Mouse (Mus musculus) forebrain, postnatal 0 days (tissue): ENCODE measurements at regions not wholly inside any gene's neighbourhood (a gene's known extent, or its start where the extent isn't known, plus 50 kb on each side); places are given as distances from the start of the nearest gene placed in this dataset.
A peak's percentile ranks its signal among the peaks of the same experiment; 100 is the strongest.
"Not testable (repeated sequence)": the region's sequence is repeated elsewhere in the genome, so short reads cannot be mapped to it uniquely, and the experiment has no call there.

Experiments
- ATAC-seq: fragments of 200-750 bp; cut with Nextera tagmentation; 2 replicates; pipeline ENCODE4 v1.8.0; 2017; ENCODE audit warnings: mild to moderate bottlenecking, moderate library complexity
- DNase-seq: peaks from one replicate; pipeline ENCODE4 v3.0.0-alpha.2; 2015
- H3K27ac ChIP-seq: fragments of 300-500 bp; sonication (generic); 2 replicates; pipeline ENCODE4 v1.5.1; 2014; ENCODE audit warnings: low read depth, mild to moderate bottlenecking, antibody characterized with exemption, low read length, moderate library complexity, mixed read lengths
- H3K27me3 ChIP-seq: fragments of 300-500 bp; sonication (generic); 2 replicates; pipeline ENCODE4 v1.6.1; 2014; ENCODE audit warnings: mild to moderate bottlenecking, low read length, mixed read lengths; ENCODE audit not compliant: insufficient read depth
- H3K36me3 ChIP-seq: fragments of 300-500 bp; sonication (generic); 2 replicates; pipeline ENCODE4 v1.6.1; 2014; ENCODE audit warnings: mild to moderate bottlenecking, moderate library complexity; ENCODE audit not compliant: insufficient read depth
- H3K4me1 ChIP-seq: fragments of 300-500 bp; sonication (generic); 2 replicates; pipeline ENCODE4 v1.6.1; 2014; ENCODE audit warnings: antibody characterized with exemption; ENCODE audit not compliant: insufficient read depth
- H3K4me2 ChIP-seq: fragments of 300-500 bp; sonication (generic); 2 replicates; pipeline ENCODE4 v1.6.1; 2014; ENCODE audit warnings: low read depth, mild to moderate bottlenecking, moderate library complexity
- H3K4me3 ChIP-seq: fragments of 300-500 bp; sonication (generic); 2 replicates; pipeline ENCODE4 v1.5.1; 2014; ENCODE audit warnings: low read depth, low read length, mixed read lengths
- H3K9ac ChIP-seq: fragments of 300-500 bp; sonication (generic); 2 replicates; pipeline ENCODE4 v1.6.1; 2014; ENCODE audit warnings: mild to moderate bottlenecking
- H3K9me3 ChIP-seq: fragments of 300-500 bp; sonication (generic); 2 replicates; pipeline ENCODE4 v1.6.1; 2016; ENCODE audit warnings: low read length
- CTCF ChIP-seq: sonication (generic); IDR thresholded peaks from 2 replicates; pipeline ENCODE4 v1.5.1; 2016; ENCODE audit warnings: antibody characterized with exemption, control low read depth, low read depth
- WGBS: fragments of 180-500 bp; shearing (Covaris S2); extraction: QIAGEN DNeasy Blood & Tissue Kit; methylation state at CpG from one replicate; pipeline ENCODE4 v1.1.7; 2014; 5-methylcytosine and 5-hydroxymethylcytosine counted together

- H3K4me2 ChIP-seq: no peak overlapping the region
- no peaks in the 10 kb centered on the region for H3K9me3 ChIP-seq
- TF ChIP-seq CTCF: no peak
- H3K9ac ChIP-seq: no peak overlapping the region
- H3K4me3 ChIP-seq: no peak overlapping the region
- 71% methylated on average over 6 of the region's 6 CpGs for WGBS
- no peaks in the 10 kb centered on the region for H3K36me3 ChIP-seq
- H3K27ac ChIP-seq: no peak overlapping the region
- no peaks in the 10 kb centered on the region for H3K27me3 ChIP-seq
- ATAC-seq (no peak), DNase-seq (no peak)
- H3K4me1 ChIP-seq: no peaks in the 10 kb centered on the region
Observed at GRCm38 (mm10) chr3:117061182-117061581, 92.4 kb upstream of the Palmd start.

GRCm38 (mm10) chr3:117054711-117055110 is 85.9 kb upstream of the Palmd start:
- not testable (repeated sequence) for ATAC-seq, H3K9ac ChIP-seq, H3K27ac ChIP-seq, H3K4me2 ChIP-seq, H3K27me3 ChIP-seq, H3K36me3 ChIP-seq, H3K9me3 ChIP-seq, H3K4me1 ChIP-seq, DNase-seq, H3K4me3 ChIP-seq
- 97% methylated on average over 3 of the region's 3 CpGs for WGBS

- H3K4me1 ChIP-seq: no peaks in the 10 kb centered on the region
- H3K27ac ChIP-seq: no peak overlapping the region
- no peak overlapping the region for H3K4me2 ChIP-seq
- DNase-seq: no peak
- no peaks in the 10 kb centered on the region for H3K36me3 ChIP-seq
- H3K4me3 ChIP-seq: no peak overlapping the region
- 87% methylated on average over 3 of the region's 3 CpGs for WGBS
- H3K9ac ChIP-seq: no peak overlapping the region
- no peaks in the 10 kb centered on the region for H3K9me3 ChIP-seq
- no peaks in the 10 kb centered on the region for H3K27me3 ChIP-seq
- ATAC-seq: no peak
- TF ChIP-seq CTCF: no peak
Observed at GRCm38 (mm10) chr3:117051431-117051830, 82.6 kb upstream of the Palmd start.

DNA sequence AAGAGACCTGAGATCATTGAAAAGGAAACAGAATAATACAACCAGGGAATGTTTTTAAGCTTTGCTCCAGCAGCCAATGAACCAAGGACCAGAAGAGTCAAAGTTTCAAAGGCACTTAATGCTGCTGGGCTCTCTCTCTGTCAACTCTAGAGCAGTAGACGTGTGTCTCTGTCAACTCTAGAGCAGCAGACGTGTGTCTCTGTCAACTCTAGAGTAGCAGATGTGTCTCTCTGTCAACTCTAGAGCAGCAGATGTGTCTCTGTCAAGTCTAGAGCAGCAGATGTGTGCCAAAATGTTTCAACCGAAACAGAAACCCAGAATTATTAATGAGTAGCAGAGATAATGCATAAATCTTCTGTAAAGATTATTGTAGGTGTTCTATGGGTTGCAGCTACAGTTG is 82.1 kb upstream of the Palmd start:
- Histone ChIP-seq H3K9ac (no peak overlapping the region), H3K4me1 (no peaks in the 10 kb centered on the region), H3K27me3 (no peaks in the 10 kb centered on the region), H3K4me3 (no peak overlapping the region), H3K9me3 (no peaks in the 10 kb centered on the region), H3K36me3 (no peaks in the 10 kb centered on the region), H3K27ac (no peak overlapping the region), H3K4me2 (no peak overlapping the region)
- 58% methylated on average over 3 of the region's 3 CpGs for WGBS
- DNase-seq (no peak), ATAC-seq (no peak)
- no peak for TF ChIP-seq CTCF

DNA sequence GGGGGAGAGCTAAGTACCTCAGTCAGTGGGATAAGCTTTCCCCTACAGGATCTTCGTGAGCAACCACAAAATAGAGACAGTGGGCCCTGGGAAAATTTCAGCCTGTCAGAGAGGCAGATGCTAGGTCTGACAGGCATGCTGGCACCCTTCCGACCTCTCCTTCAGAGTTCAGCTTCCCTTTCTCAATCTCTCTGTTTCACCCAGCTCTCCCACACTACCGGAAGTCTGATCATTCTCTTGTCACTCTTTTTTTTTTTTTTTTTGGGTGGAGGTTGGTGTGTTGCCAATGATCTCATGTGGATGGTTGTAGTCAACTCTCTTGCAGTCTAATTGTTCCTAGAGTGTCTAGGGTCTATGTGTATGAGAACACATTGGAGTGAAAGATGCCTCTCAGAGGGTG is 80.6 kb upstream of the Palmd start:
- ATAC-seq (no peak), DNase-seq (no peak)
- no peaks in the 10 kb centered on the region for H3K27me3 ChIP-seq
- no peaks in the 10 kb centered on the region for H3K36me3 ChIP-seq
- no peak for TF ChIP-seq CTCF
- no peaks in the 10 kb centered on the region for H3K9me3 ChIP-seq
- H3K27ac ChIP-seq: no peak overlapping the region
- WGBS: 69% methylated on average over 3 of the region's 3 CpGs
- no peak overlapping the region for H3K4me3 ChIP-seq
- no peak overlapping the region for H3K4me2 ChIP-seq
- H3K9ac ChIP-seq: no peak overlapping the region
- no peaks in the 10 kb centered on the region for H3K4me1 ChIP-seq

DNA sequence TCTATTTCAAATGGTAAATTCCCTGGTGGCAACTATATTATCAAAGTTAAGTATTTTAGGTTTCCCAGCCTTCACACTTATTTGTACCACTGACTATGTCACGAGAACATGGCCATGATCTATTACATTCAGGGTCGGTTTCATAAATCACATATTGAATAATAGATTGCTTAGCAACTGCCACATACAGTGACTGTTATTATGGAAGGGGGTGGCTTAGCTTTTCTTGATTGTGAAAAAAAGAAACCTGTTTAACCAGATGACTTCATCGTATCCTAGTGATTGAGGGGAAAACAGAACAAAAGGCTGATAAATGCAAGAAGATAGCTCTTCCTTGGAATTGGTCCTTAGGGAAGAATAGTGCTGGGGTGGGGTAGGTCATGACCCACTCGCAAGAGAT is 76.0 kb upstream of the Palmd start:
- Histone ChIP-seq H3K4me1 (no peaks in the 10 kb centered on the region), H3K27me3 (no peaks in the 10 kb centered on the region), H3K9me3 (no peaks in the 10 kb centered on the region), H3K27ac (no peak overlapping the region), H3K4me2 (no peak overlapping the region), H3K4me3 (no peak overlapping the region), H3K36me3 (no peaks in the 10 kb centered on the region), H3K9ac (no peak overlapping the region)
- DNase-seq (no peak), ATAC-seq (peak; percentile 61)
- no peak for TF ChIP-seq CTCF
- WGBS: 66% methylated on average over 4 of the region's 4 CpGs

- 44% methylated on average over 2 of the region's 2 CpGs for WGBS
- DNase-seq (peak; percentile 17), ATAC-seq (peak; percentile 55; the same call in 1 of the 2 replicates)
- no peak for TF ChIP-seq CTCF
- no peaks in the 10 kb centered on the region for H3K36me3 ChIP-seq
- no peaks in the 10 kb centered on the region for H3K4me1 ChIP-seq
- no peak overlapping the region for H3K27ac ChIP-seq
- H3K4me3 ChIP-seq: no peak overlapping the region
- H3K9me3 ChIP-seq: no peaks in the 10 kb centered on the region
- H3K4me2 ChIP-seq: no peak overlapping the region
- no peak overlapping the region for H3K9ac ChIP-seq
- no peaks in the 10 kb centered on the region for H3K27me3 ChIP-seq
Observed at GRCm38 (mm10) chr3:117044304-117044703, 75.5 kb upstream of the Palmd start.

- no peak for TF ChIP-seq CTCF
- no peak overlapping the region for H3K4me2 ChIP-seq
- no peak overlapping the region for H3K9ac ChIP-seq
- no peaks in the 10 kb centered on the region for H3K9me3 ChIP-seq
- 83% methylated on average over 1 of the region's 1 CpGs for WGBS
- ATAC-seq (no peak), DNase-seq (no peak)
- no peaks in the 10 kb centered on the region for H3K36me3 ChIP-seq
- H3K4me3 ChIP-seq: no peak overlapping the region
- no peaks in the 10 kb centered on the region for H3K27me3 ChIP-seq
- H3K4me1 ChIP-seq: no peaks in the 10 kb centered on the region
- H3K27ac ChIP-seq: no peak overlapping the region
Observed at GRCm38 (mm10) chr3:117038928-117039300, 70.1 kb upstream of the Palmd start.
